Mouse (Mus musculus): ENCODE measurements around the gene Col6a6. TPM values are rescaled to one million over a fixed set of nuclear protein-coding genes. Genes with fewer than 3 reads are reported as not detected.

The Col6a6 gene
- polyA plus RNA-seq, 1 experiment = 0.13 TPM

DNA sequence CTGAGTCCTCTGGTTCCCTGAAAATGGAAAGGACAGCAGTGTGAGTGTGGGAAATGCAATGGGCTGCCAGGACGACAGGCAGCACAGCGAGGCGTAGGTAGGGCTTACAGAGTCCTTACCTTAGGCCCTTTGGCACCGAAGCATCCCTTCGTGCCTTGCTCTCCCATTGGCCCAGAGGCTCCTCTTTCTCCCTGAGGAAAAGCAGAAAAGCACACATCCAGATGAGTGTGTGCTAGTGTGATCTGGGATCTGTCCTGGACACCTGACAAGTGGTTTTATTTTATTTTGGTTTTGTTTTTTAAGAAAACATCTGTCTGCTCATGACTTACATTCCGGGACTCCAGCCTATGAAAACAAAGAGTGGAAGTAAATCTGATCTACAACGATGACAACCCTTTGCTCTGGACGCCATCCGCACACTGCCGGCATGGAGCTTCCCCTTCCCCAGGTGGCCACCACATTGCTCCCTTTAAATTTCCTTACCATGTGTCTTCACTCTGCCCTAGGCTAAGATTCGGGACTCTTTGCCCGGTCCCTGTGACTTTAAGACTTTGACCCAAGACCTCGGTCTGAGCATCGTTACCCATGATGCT is 69.7 kb downstream of the Col6a6 start:
- no peak for DNase-seq (ENCODE audit: low read depth in 1 of 2, low spot score in 2 of 2)
- Histone ChIP-seq H3K4me3 (ENCODE audit: extremely low read depth, insufficient read depth, insufficient read length) (no peak overlapping the region), H3K27me3 (ENCODE audit: control insufficient read depth, insufficient read depth, low read length) (no peaks in the 10 kb centered on the region), H3K27ac (ENCODE audit: insufficient read depth, low read length) (no peak overlapping the region), H3K36me3 (ENCODE audit: control insufficient read depth, insufficient read depth, low read length) (no peaks in the 10 kb centered on the region), H3K4me1 (ENCODE audit: control insufficient read depth, insufficient read depth, insufficient read length) (no peaks in the 10 kb centered on the region)
- WGBS = 95% methylated on average over 14 of the region's 14 CpGs
- no peak for TF ChIP-seq CTCF (IDR thresholded peaks at IDR 0.05; ENCODE audit: extremely low read depth, insufficient read depth, insufficient read length, insufficient replicate concordance)
- no peak for TF ChIP-seq POLR2A (IDR thresholded peaks at IDR 0.05; ENCODE audit: low read depth, low read length)

DNA sequence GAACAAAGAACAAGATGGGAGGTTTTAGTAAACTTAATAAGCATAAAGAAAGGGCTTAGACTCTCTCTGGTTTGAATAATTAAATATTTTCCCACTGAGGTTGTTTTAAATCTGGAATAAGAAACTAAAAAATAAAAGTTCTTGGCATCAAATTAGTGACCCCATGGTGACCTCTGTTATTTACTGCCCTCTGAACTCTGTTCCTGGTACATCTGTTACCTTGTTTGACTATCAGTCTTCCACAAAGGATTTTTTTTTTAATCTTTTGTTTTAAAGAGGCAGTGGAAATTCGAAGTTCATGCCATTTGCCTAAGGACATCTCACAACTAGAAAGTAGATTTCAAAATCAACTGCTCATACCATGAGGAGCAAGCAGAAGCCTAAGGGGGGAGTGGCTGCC is 73.7 kb downstream of the Col6a6 start:
- Histone ChIP-seq H3K27ac (ENCODE audit: insufficient read depth, low read length) (no peak overlapping the region), H3K4me1 (ENCODE audit: control insufficient read depth, insufficient read depth, insufficient read length) (no peaks in the 10 kb centered on the region), H3K36me3 (ENCODE audit: control insufficient read depth, insufficient read depth, low read length) (no peaks in the 10 kb centered on the region), H3K27me3 (ENCODE audit: control insufficient read depth, insufficient read depth, low read length) (no peaks in the 10 kb centered on the region), H3K4me3 (ENCODE audit: extremely low read depth, insufficient read depth, insufficient read length) (no peak overlapping the region)
- DNase-seq (ENCODE audit: low read depth in 1 of 2, low spot score in 2 of 2) = no peak
- WGBS = 61% methylated on average over 1 of the region's 1 CpGs
- TF ChIP-seq POLR2A (IDR thresholded peaks at IDR 0.05; ENCODE audit: low read depth, low read length) (no peak), CTCF (IDR thresholded peaks at IDR 0.05; ENCODE audit: extremely low read depth, insufficient read depth, insufficient read length, insufficient replicate concordance) (no peak)

DNA sequence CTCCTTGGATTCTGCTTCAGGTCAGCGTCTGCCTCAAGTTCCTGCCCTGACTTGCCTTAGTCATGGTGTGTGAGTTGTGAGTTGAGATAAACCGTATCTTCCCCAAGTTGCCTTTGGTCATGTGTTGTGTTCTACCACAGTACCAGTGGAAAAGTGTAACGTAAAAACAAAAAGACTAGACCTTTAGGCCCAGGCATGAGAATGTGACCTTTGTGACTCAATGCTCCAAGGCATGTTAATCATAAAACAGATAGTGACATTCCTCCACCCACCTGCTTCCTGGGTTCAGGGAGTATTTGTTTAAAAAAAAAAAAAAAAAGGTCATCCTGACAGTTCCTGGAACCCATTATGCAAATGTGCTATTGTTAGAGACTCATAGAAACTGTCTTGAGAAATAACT is 82.1 kb downstream of the Col6a6 start:
- TF ChIP-seq POLR2A (IDR thresholded peaks at IDR 0.05; ENCODE audit: low read depth, low read length) = no peak
- Histone ChIP-seq H3K27ac (ENCODE audit: insufficient read depth, low read length) (no peak overlapping the region), H3K4me1 (ENCODE audit: control insufficient read depth, insufficient read depth, insufficient read length) (no peaks in the 10 kb centered on the region), H3K27me3 (ENCODE audit: control insufficient read depth, insufficient read depth, low read length) (no peaks in the 10 kb centered on the region), H3K36me3 (ENCODE audit: control insufficient read depth, insufficient read depth, low read length) (no peaks in the 10 kb centered on the region), H3K4me3 (ENCODE audit: extremely low read depth, insufficient read depth, insufficient read length) (no peak overlapping the region)
- 93% methylated on average over 3 of the region's 3 CpGs for WGBS
- DNase-seq (ENCODE audit: low read depth in 1 of 2, low spot score in 2 of 2) = no peak

DNA sequence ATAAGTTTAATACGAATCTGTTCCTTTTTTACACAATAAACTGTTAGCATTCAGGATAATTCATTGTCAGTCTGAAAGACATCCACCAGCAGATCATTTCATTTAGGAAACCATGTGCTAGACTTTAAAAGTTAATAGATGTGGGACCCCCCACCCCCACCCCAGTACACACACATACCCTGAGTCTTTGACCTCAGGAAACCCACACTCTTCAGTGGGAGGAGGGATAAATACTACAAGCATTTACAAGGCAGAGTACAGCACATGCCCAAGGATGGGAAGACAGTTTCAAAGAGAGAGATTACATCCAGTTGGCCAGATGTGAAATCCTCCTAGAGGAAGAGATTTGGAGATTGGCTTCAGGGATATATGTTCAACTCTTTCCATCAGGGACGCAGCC is 87.5 kb downstream of the Col6a6 start:
- Histone ChIP-seq H3K27ac (ENCODE audit: insufficient read depth, low read length) (no peak overlapping the region), H3K4me3 (ENCODE audit: extremely low read depth, insufficient read depth, insufficient read length) (no peak overlapping the region), H3K27me3 (ENCODE audit: control insufficient read depth, insufficient read depth, low read length) (no peaks in the 10 kb centered on the region), H3K4me1 (ENCODE audit: control insufficient read depth, insufficient read depth, insufficient read length) (no peaks in the 10 kb centered on the region), H3K36me3 (ENCODE audit: control insufficient read depth, insufficient read depth, low read length) (no peaks in the 10 kb centered on the region)
- TF ChIP-seq CTCF (IDR thresholded peaks at IDR 0.05; ENCODE audit: extremely low read depth, insufficient read depth, insufficient read length, insufficient replicate concordance) (no peak), POLR2A (IDR thresholded peaks at IDR 0.05; ENCODE audit: low read depth, low read length) (no peak)
- DNase-seq (ENCODE audit: low read depth in 1 of 2, low spot score in 2 of 2) = no peak
- WGBS = 82% methylated on average over 2 of the region's 2 CpGs

DNA sequence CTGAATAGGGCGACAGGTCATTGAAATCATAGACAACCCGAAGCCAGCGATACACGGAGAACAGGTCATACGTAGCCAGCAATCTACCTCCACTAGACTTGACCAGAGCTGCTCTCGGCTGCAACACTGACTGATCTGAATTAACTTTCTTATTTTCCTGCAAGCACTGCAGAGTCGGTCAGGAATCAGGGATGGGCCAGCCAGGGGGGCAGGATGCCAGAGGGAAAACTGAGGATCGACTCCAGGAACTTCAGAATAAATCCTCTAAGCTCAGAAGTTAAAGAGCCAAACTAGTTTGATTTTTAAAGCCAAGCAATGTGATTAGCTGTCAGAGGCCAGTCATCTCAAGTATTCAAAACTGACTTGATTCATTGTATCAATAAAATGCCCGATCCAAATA is 88.5 kb downstream of the Col6a6 start:
- Histone ChIP-seq H3K36me3 (ENCODE audit: control insufficient read depth, insufficient read depth, low read length) (no peaks in the 10 kb centered on the region), H3K4me1 (ENCODE audit: control insufficient read depth, insufficient read depth, insufficient read length) (no peaks in the 10 kb centered on the region), H3K4me3 (ENCODE audit: extremely low read depth, insufficient read depth, insufficient read length) (no peak overlapping the region), H3K27me3 (ENCODE audit: control insufficient read depth, insufficient read depth, low read length) (no peaks in the 10 kb centered on the region), H3K27ac (ENCODE audit: insufficient read depth, low read length) (no peak overlapping the region)
- no peak for DNase-seq (ENCODE audit: low read depth in 1 of 2, low spot score in 2 of 2)
- TF ChIP-seq POLR2A (IDR thresholded peaks at IDR 0.05; ENCODE audit: low read depth, low read length) (no peak), CTCF (IDR thresholded peaks at IDR 0.05; ENCODE audit: extremely low read depth, insufficient read depth, insufficient read length, insufficient replicate concordance) (no peak)
- 88% methylated on average over 9 of the region's 9 CpGs for WGBS

DNA sequence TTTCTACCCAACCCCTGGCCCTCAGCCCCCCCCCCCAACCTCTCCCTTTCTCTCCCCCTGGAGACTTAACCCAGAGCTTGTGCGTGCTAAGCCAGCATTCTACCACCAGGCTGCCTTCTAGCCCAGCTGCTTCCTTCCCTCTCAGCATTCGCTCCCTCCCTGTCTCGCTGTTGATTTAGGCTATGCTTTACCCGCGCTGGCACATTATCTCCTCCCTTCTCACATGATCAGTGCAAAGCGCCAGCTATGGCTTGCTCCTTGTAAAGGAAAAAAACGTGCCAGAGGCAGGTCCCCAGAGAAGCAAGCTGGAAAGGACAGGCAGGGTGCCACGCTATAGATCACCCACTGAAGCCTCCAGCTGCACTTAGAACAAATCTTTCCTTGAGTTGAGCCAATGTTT is 90.5 kb downstream of the Col6a6 start:
- Histone ChIP-seq H3K27ac (ENCODE audit: insufficient read depth, low read length) (no peak overlapping the region), H3K4me3 (ENCODE audit: extremely low read depth, insufficient read depth, insufficient read length) (no peak overlapping the region), H3K27me3 (ENCODE audit: control insufficient read depth, insufficient read depth, low read length) (no peaks in the 10 kb centered on the region), H3K4me1 (ENCODE audit: control insufficient read depth, insufficient read depth, insufficient read length) (no peaks in the 10 kb centered on the region), H3K36me3 (ENCODE audit: control insufficient read depth, insufficient read depth, low read length) (no peaks in the 10 kb centered on the region)
- no peak for DNase-seq (ENCODE audit: low read depth in 1 of 2, low spot score in 2 of 2)
- TF ChIP-seq CTCF (IDR thresholded peaks at IDR 0.05; ENCODE audit: extremely low read depth, insufficient read depth, insufficient read length, insufficient replicate concordance) (no peak), POLR2A (IDR thresholded peaks at IDR 0.05; ENCODE audit: low read depth, low read length) (no peak)
- WGBS = 15% methylated on average over 8 of the region's 8 CpGs

DNA sequence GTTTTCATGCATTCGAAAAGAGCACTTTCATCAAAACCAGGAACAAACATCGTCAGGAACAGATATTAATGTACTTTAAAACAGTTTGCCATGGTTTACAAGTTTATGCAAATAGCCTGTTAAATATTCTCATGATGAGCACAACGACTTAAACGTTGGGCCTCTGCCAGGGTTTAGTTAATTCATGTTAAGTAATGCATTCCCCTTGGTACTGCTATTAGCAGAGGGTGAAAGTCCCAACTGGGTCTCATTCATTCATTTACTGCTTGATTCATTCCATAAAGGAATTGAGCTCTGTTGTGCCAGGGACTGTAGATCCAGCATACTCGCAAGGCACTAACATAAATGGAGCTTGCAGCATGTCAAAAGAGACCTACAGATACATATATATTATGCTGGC is 92.8 kb downstream of the Col6a6 start:
- H3K27ac ChIP-seq (ENCODE audit: insufficient read depth, low read length) = no peak overlapping the region
- 80% methylated on average over 5 of the region's 5 CpGs for WGBS
- H3K27me3 ChIP-seq (ENCODE audit: control insufficient read depth, insufficient read depth, low read length) = no peaks in the 10 kb centered on the region

More for the DNA sequence above, 92.8 kb downstream of the Col6a6 start:
- Histone ChIP-seq H3K4me3 (ENCODE audit: extremely low read depth, insufficient read depth, insufficient read length) (no peak overlapping the region), H3K4me1 (ENCODE audit: control insufficient read depth, insufficient read depth, insufficient read length) (no peaks in the 10 kb centered on the region), H3K36me3 (ENCODE audit: control insufficient read depth, insufficient read depth, low read length) (no peaks in the 10 kb centered on the region)
- no peak for DNase-seq (ENCODE audit: low read depth in 1 of 2, low spot score in 2 of 2)
- TF ChIP-seq POLR2A (IDR thresholded peaks at IDR 0.05; ENCODE audit: low read depth, low read length) = no peak
- no peak for TF ChIP-seq CTCF (IDR thresholded peaks at IDR 0.05; ENCODE audit: extremely low read depth, insufficient read depth, insufficient read length, insufficient replicate concordance)
